Mouse (Mus musculus) layer of hippocampus, postnatal 14 days (tissue): ENCODE data around the gene Gkn3. TPM values are rescaled to one million over a fixed set of nuclear protein-coding genes. Genes with fewer than 3 reads are reported as not detected.

Source experiments
- DNase-seq, 2 experiments: peaks; one replicate each; pipeline ENCODE4 v3.0.0; 2021 to 2022; ENCODE audit warnings: low spot score in 2 of 2, mixed read lengths in 1 of 2
- total RNA-seq, 2 experiments: library from RNA; stranded (reverse); gene quantifications; 2 replicates each; pipeline ENCODE4 v1.2.3; 2021

The Gkn3 gene
- total RNA-seq, 2 experiments from 2014 or later: 1.4 to 4.3 TPM

- no peak for DNase-seq
Measured at GRCm38 (mm10) chr6:87369223-87369622, 19.5 kb downstream of the Gkn3 start.

- peak in 1 of 2 experiments; percentile 6 for DNase-seq
Measured at GRCm38 (mm10) chr6:87354441-87354840, 34.3 kb downstream of the Gkn3 start.

GRCm38 (mm10) chr6:87350829-87351228, 37.9 kb downstream of the Gkn3 start, which contains the start of gene Gkn1:
TSS of gene Gkn1 (minus strand) at chr6:87350942.
- DNase-seq: no peak

GRCm38 (mm10) chr6:87335935-87336295, 52.8 kb downstream of the Gkn3 start:
- no peak for DNase-seq

GRCm38 (mm10) chr6:87335091-87335934, 53.4 kb downstream of the Gkn3 start, which contains the start of gene Antxr1:
TSS of gene Antxr1 (minus strand) at chr6:87335821.
- DNase-seq: peak; percentile 46 to 68

DNA sequence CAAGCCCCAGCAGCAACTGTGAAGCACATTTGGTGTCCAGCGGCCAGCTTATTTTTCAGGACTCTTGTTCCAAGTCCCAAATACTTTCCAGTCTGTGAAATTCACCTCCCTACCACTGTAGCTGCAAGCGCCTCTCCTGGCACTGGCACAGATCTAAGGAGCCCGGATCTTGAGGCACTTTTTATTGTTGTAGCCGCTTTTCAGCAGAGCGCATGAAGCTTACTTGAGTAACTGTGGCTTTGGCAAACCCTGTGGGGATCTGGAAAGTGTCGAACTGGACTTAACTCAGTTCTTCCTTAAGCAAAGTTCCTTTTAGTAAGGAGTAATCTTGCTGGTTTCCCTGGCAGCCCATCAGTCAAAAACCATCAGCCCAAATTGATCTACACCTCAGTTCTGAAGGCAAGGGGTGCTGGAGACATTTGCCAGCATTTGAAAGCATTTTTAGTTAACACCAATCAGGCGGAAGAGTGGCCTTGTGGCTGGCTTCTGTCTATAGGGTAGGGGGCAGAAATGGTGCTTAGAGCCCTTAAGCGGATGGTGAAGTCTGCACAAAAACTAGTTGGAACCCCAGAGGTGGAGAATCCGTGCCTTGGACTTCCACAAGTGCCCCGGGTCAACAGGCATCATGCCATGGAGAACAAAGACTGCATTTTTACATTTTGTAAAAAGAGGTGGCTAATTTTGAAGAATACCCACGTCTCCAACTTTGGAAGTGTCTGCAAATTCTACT, 54.2 kb downstream of the Gkn3 start:
- peak; percentile 19 to 36 for DNase-seq

Other genes starting within 250 kb of the Gkn3 start
- 10 to 100 TPM; 14.2 to 15.2 TPM for gene Antxr1, start 53.1 kb downstream of the Gkn3 start, total RNA-seq
- not detected for gene Gkn1, start 38.0 kb downstream of the Gkn3 start, total RNA-seq
- gene Gkn2, start 15.6 kb downstream of the Gkn3 start, total RNA-seq: not detected
- not detected for gene Bmp10, start 40.1 kb upstream of the Gkn3 start, total RNA-seq
- gene Arhgap25, start 144.3 kb upstream of the Gkn3 start, total RNA-seq: 1 to 10 TPM; 2.7 to 3.3 TPM
- under 1 TPM; 0.48 to 0.55 TPM for gene Prokr1, start 201.8 kb upstream of the Gkn3 start, total RNA-seq